In the genomic region with DNA sequence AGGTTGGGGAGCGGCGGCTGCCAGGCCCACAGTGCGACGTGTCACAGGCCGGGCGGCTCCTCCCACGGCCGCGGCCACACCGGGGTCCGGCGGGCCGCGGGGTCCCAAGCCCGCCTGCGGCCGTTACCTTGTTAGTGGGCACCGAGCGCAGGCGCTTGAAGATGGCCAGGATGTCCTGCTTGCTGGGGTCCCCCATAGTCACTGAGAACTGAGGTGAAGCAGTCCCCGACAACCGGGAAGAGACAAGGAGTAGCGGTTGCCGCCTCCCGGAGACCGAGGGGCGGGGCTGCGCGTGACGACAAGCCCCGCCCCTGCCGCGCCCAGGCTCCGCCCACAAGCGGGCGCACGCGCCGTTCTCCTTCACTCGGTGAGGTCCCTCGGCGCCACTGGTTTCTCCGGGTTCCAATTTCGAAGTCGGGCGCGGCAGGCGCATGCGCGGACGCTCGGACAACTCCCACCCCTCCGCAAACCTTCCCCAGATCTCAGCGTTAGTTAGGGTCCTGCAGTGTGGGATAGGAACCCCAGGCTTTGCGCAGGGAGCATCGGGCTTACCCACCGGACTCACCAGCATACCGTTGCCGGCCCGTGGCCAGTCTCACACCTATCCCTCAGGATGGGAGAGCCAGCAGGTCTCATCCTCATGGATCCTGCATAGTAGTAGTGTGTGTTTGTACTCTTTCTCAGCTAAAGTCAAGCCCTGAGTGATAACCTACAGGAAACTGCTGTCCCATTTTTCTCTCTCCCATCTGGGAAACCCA, we compare ENCODE assay signal across 8 mouse cellular contexts. TPM values are rescaled to one million over a fixed set of nuclear protein-coding genes. Genes with fewer than 3 reads are reported as not detected.
DNase-seq lines count a peak whose midpoint lies in the region; ATAC-seq lines count a peak whose summit lies in the region.

Arfgap3 (minus strand) TSS at position 294 of the 758 bp plus-strand sequence.

- ATAC-seq in forebrain, embryonic 11.5 days (replicated peaks; ENCODE audit: low FRiP score), result peak; percentile 92
- ATAC-seq in heart, embryonic 16.5 days (replicated peaks; ENCODE audit: extremely low read depth, insufficient read depth, low FRiP score), result peak; percentile 94
- ATAC-seq in liver, embryonic 15.5 days (ENCODE audit: insufficient read depth), result peak; percentile 91
- peak; percentile 88 for ATAC-seq in neural tube, embryonic 12.5 days (ENCODE audit: low FRiP score, low read depth)

- peak within 1 kb of the TSS; percentile 77 for H3K4me3 ChIP-seq in forebrain, embryonic 11.5 days (ENCODE audit: low read depth, low read length)
- H3K4me3 ChIP-seq in heart, embryonic 16.5 days (ENCODE audit: low read length), result peak within 1 kb of the TSS; percentile 72
- H3K4me3 ChIP-seq in liver, embryonic 15.5 days (replicated peaks), result peak within 1 kb of the TSS; percentile 88
- peak within 1 kb of the TSS; percentile 82 for H3K4me3 ChIP-seq in neural tube, embryonic 12.5 days

- no peaks in the 10 kb centered on the region for H3K27me3 ChIP-seq in forebrain, embryonic 11.5 days (ENCODE audit: control insufficient read depth, insufficient read depth, low read length)
- H3K27me3 ChIP-seq in heart, embryonic 16.5 days (ENCODE audit: control insufficient read depth, insufficient read depth, low read length), result no peaks in the 10 kb centered on the region
- no peaks in the 10 kb centered on the region for H3K27me3 ChIP-seq in liver, embryonic 15.5 days
- H3K27me3 ChIP-seq in neural tube, embryonic 12.5 days (replicated peaks), result no peaks in the 10 kb centered on the region

- DNase-seq in CD8-positive naive resting alpha-beta T cell, adult 2 months (ENCODE audit: low read depth in 2 of 2, low spot score in 2 of 2), result peak; percentile 78 to 84
- DNase-seq in c-Kit-positive CD71-negative TER-119-negative erythroid progenitor cells, embryonic 14.5 days (ENCODE audit: low read depth), result peak; percentile 82
- DNase-seq in forebrain, embryonic 11.5 days (ENCODE audit: low spot score), result peak; percentile 99
- peak; percentile 93 to 96 for DNase-seq in kidney, postnatal 36 days
- peak; percentile 88 for DNase-seq in telencephalon, adult 2 months (ENCODE audit: low read depth, low spot score)

- under 1% methylated on average over 60 of the region's 60 CpGs for WGBS in forebrain, embryonic 11.5 days
- under 1% methylated on average over 60 of the region's 60 CpGs for WGBS in heart, embryonic 16.5 days
- WGBS in liver, embryonic 15.5 days (ENCODE audit: insufficient replicate concordance), result under 1% methylated on average over 60 of the region's 60 CpGs
- 1% methylated on average over 60 of the region's 60 CpGs for WGBS in neural tube, embryonic 12.5 days

- peak within 1 kb of the TSS; percentile 73 for H3K9ac ChIP-seq in forebrain, embryonic 11.5 days (ENCODE audit: low read length)
- peak within 1 kb of the TSS; percentile 93 for H3K9ac ChIP-seq in heart, embryonic 16.5 days (ENCODE audit: low read length)
- peak within 1 kb of the TSS; percentile 80 for H3K9ac ChIP-seq in liver, embryonic 15.5 days
- peak within 1 kb of the TSS; percentile 80 for H3K9ac ChIP-seq in neural tube, embryonic 12.5 days

- H3K4me2 ChIP-seq in forebrain, embryonic 11.5 days (ENCODE audit: low read depth, low read length, severe bottlenecking), result peak within 1 kb of the TSS; percentile 85
- peak within 1 kb of the TSS; percentile 80 for H3K4me2 ChIP-seq in heart, embryonic 16.5 days (ENCODE audit: low read depth, low read length)
- H3K4me2 ChIP-seq in liver, embryonic 15.5 days, result peak within 1 kb of the TSS; percentile 93
- peak within 1 kb of the TSS; percentile 93 for H3K4me2 ChIP-seq in neural tube, embryonic 12.5 days (replicated peaks)

- H3K27ac ChIP-seq in forebrain, embryonic 11.5 days (ENCODE audit: low read depth, low read length), result no peak within 1 kb of the TSS
- peak within 1 kb of the TSS; percentile 48 for H3K27ac ChIP-seq in heart, embryonic 16.5 days (ENCODE audit: low read length)
- H3K27ac ChIP-seq in liver, embryonic 15.5 days (replicated peaks), result peak within 1 kb of the TSS; percentile 75
- no peak within 1 kb of the TSS for H3K27ac ChIP-seq in neural tube, embryonic 12.5 days

- no peaks in the 10 kb centered on the region for H3K9me3 ChIP-seq in forebrain, embryonic 11.5 days (ENCODE audit: control insufficient read depth, low read length)
- no peaks in the 10 kb centered on the region for H3K9me3 ChIP-seq in heart, embryonic 16.5 days (replicated peaks; ENCODE audit: control insufficient read depth, low read length)
- H3K9me3 ChIP-seq in liver, embryonic 15.5 days (replicated peaks), result no peaks in the 10 kb centered on the region
- no peaks in the 10 kb centered on the region for H3K9me3 ChIP-seq in neural tube, embryonic 12.5 days

- H3K4me1 ChIP-seq in forebrain, embryonic 11.5 days (replicated peaks; ENCODE audit: control insufficient read depth, insufficient read depth, low read length), result no peaks in the 10 kb centered on the region
- peaks cover 15% of the 10 kb centered on the region for H3K4me1 ChIP-seq in heart, embryonic 16.5 days (ENCODE audit: control insufficient read depth, insufficient read depth, low read length)
- H3K4me1 ChIP-seq in liver, embryonic 15.5 days (replicated peaks), result peaks cover 42% of the 10 kb centered on the region
- H3K4me1 ChIP-seq in neural tube, embryonic 12.5 days, result peaks cover 11% of the 10 kb centered on the region

- H3K36me3 ChIP-seq in forebrain, embryonic 11.5 days (ENCODE audit: control insufficient read depth, insufficient read depth, low read length), result no peaks in the 10 kb centered on the region
- H3K36me3 ChIP-seq in heart, embryonic 16.5 days (ENCODE audit: control insufficient read depth, insufficient read depth), result no peaks in the 10 kb centered on the region; the same call in 1 of the 2 replicates
- H3K36me3 ChIP-seq in liver, embryonic 15.5 days (replicated peaks), result no peaks in the 10 kb centered on the region
- H3K36me3 ChIP-seq in neural tube, embryonic 12.5 days, result no peaks in the 10 kb centered on the region

RNA-seq across cellular contexts. Expression of gene Arfgap3, which starts in this region (rescaled TPM):
- polyA plus RNA-seq in forebrain, embryonic 11.5 days (2014; fragmentation: Nextera tagmentation; extraction: Ambion mirVana), result 31.3 and 35.0 TPM in 2 replicates
- 42.0 and 44.6 TPM in 2 replicates for polyA plus RNA-seq in heart, embryonic 16.5 days (2015; fragmentation: Nextera tagmentation; extraction: Ambion mirVana)
- polyA plus RNA-seq in liver, embryonic 15.5 days (2015; fragmentation: Nextera tagmentation; extraction: Ambion mirVana), result 15.4 TPM in 2 replicates
- 37.2 and 39.0 TPM in 2 replicates for polyA plus RNA-seq in neural tube, embryonic 12.5 days (2016; fragmentation: Nextera tagmentation; extraction: Ambion mirVana)

Comparison
In these comparisons a context has a peak if more than half of its experiments do, and no peak if none do; other contexts are left out.
1. H3K27ac ChIP-seq: peak in heart, embryonic 16.5 days (single experiment) and liver, embryonic 15.5 days (single experiment); none in forebrain, embryonic 11.5 days (single experiment) and neural tube, embryonic 12.5 days (single experiment).
2. Peak in every context shown above with its lines, with median percentiles within 50 percentile points of each other: DNase-seq, ATAC-seq, H3K4me2 ChIP-seq, H3K4me3 ChIP-seq and H3K9ac ChIP-seq.